Mouse (Mus musculus) limb, embryonic 14.5 days (tissue): ENCODE measurements at regions not wholly inside any gene's neighbourhood (a gene's known extent, or its start where the extent isn't known, plus 50 kb on each side); places are given as distances from the start of the nearest gene placed in this dataset.

Experiments
- ATAC-seq: fragments of 200-750 bp; cut with Nextera tagmentation; 2 replicates; pipeline ENCODE4 v1.8.0; 2017; ENCODE audit warnings: low read depth, moderate number of reproducible peaks, moderate TSS enrichment; ENCODE audit not compliant: low FRiP score
- DNase-seq: peaks from one replicate; pipeline ENCODE4 v3.0.0-alpha.2; 2015; ENCODE audit warnings: low spot score
- H3K27ac ChIP-seq: fragments of 300-500 bp; sonication (generic); replicated peaks from 2 replicates; pipeline ENCODE4 v1.5.1; 2014; ENCODE audit warnings: low read depth, mild to moderate bottlenecking, low read length, moderate library complexity, mixed read lengths
- H3K27me3 ChIP-seq: fragments of 300-500 bp; sonication (generic); 2 replicates; pipeline ENCODE4 v1.6.1; 2014; ENCODE audit warnings: low read length, mixed read lengths; ENCODE audit not compliant: control insufficient read depth, insufficient read depth
- H3K36me3 ChIP-seq: fragments of 300-500 bp; sonication (generic); 2 replicates; pipeline ENCODE4 v1.6.1; 2014; ENCODE audit warnings: mild to moderate bottlenecking, low read length, moderate library complexity, mixed read lengths; ENCODE audit not compliant: control insufficient read depth, insufficient read depth
- H3K4me1 ChIP-seq: fragments of 300-500 bp; sonication (generic); 2 replicates; pipeline ENCODE4 v1.6.1; 2014; ENCODE audit warnings: antibody characterized with exemption, low read length, mixed read lengths; ENCODE audit not compliant: control insufficient read depth, insufficient read depth
- H3K4me2 ChIP-seq: fragments of 300-500 bp; sonication (generic); replicated peaks from 2 replicates; pipeline ENCODE4 v1.6.1; 2014; ENCODE audit warnings: low read depth, mild to moderate bottlenecking, low read length, moderate library complexity; ENCODE audit not compliant: severe bottlenecking
- H3K4me3 ChIP-seq: fragments of 300-500 bp; sonication (generic); replicated peaks from 2 replicates; pipeline ENCODE4 v1.5.1; 2014; ENCODE audit warnings: low read length
- H3K9ac ChIP-seq: fragments of 300-500 bp; sonication (generic); 2 replicates; pipeline ENCODE4 v1.6.1; 2014; ENCODE audit warnings: mild to moderate bottlenecking, low read depth, low read length, moderate library complexity; ENCODE audit not compliant: severe bottlenecking
- H3K9me3 ChIP-seq: fragments of 300-500 bp; sonication (generic); 2 replicates; pipeline ENCODE4 v1.6.1; 2016; ENCODE audit warnings: low read length; ENCODE audit not compliant: control insufficient read depth
- POLR2A ChIP-seq: fragments of 200-500 bp; IDR thresholded peaks from 2 replicates; pipeline ENCODE4 v1.8.0; 2012; ENCODE audit warnings: inconsistent platforms, mild to moderate bottlenecking, moderate library complexity, borderline replicate concordance; ENCODE audit not compliant: insufficient read depth, insufficient read length; ENCODE audit errors: extremely low read depth
- WGBS: fragments of 180-500 bp; shearing (Covaris S2); extraction: QIAGEN DNeasy Blood & Tissue Kit; methylation state at CpG from one replicate; pipeline ENCODE4 v1.1.7; 2014; 5-methylcytosine and 5-hydroxymethylcytosine counted together

DNA sequence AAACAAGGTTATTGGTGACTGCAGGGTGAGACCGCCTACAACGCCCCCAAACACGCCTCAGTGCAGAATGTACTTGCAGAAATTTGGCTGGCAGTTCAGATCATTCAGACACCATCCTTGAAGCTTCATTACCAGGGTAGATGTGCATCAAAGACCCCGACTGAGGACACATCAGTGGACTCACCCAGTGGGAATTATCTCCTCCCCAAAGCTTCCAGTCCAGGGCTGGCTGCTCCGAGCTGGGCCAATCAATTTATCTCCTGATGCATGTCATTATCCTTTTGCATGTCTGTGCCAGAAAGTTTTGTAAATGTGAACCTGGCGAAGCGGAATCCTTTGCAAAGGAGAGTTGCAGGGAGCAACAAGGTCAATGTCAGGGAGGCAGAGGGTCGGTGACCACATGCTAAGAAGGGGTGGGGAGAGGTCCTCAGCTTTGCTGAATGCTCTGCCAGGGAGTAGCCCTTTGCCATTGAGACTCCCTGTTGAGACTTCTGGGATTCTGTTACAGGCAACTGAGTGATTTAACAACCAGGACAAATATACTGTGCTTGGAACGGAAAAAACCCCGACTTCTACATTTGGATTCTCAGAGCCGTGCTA is 79.5 kb downstream of the Ackr3 start:
- DNase-seq (no peak), ATAC-seq (no peak)
- no peaks in the 10 kb centered on the region for H3K9me3 ChIP-seq
- H3K4me2 ChIP-seq = no peak overlapping the region
- no peak overlapping the region for H3K4me3 ChIP-seq
- H3K27me3 ChIP-seq = no peaks in the 10 kb centered on the region
- H3K27ac ChIP-seq = no peak overlapping the region
- no peak overlapping the region for H3K9ac ChIP-seq
- peaks cover 41% of the 10 kb centered on the region for H3K4me1 ChIP-seq
- no peaks in the 10 kb centered on the region for H3K36me3 ChIP-seq
- 48% methylated on average over 11 of the region's 11 CpGs for WGBS
- TF ChIP-seq POLR2A = no peak

DNA sequence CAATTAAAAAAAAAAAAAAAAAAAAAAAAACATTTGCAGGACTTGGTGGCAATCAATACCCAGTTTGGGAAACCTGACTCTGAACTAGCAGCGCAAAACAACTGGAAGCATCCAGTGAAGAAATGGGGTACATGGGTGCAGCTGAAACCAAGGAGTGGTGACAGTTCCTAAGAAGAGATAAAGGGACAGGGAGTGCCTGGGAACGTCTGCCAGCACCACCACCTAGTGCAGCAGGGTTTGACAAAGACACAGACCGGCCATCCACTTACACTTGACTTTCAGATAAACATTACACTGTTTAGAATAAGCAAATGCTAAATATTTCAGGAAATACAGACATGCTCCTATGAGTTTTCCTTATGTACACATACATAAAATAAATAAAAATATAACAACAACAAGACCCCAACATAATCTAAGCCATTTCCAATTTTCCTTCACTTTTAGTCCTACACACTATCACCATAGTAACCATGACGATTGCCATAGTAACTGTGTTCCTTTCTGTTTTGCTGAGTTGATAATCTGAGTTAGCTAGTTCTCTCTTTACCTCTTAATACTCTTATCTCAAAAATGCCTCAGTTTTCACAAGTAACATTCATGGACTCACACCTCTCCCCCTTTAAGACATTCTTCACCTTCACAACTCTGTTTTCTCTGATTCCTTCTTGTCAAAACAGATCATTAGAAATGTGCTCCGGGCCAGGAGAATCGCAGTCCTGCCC is 80.3 kb downstream of the Ackr3 start:
- Histone ChIP-seq H3K9me3 (no peaks in the 10 kb centered on the region), H3K4me1 (peaks cover 34% of the 10 kb centered on the region), H3K27me3 (no peaks in the 10 kb centered on the region), H3K9ac (no peak overlapping the region), H3K4me2 (no peak overlapping the region), H3K27ac (no peak overlapping the region), H3K4me3 (no peak overlapping the region), H3K36me3 (no peaks in the 10 kb centered on the region)
- DNase-seq (no peak), ATAC-seq (no peak)
- no peak for TF ChIP-seq POLR2A
- WGBS = 75% methylated on average over 6 of the region's 6 CpGs

DNA sequence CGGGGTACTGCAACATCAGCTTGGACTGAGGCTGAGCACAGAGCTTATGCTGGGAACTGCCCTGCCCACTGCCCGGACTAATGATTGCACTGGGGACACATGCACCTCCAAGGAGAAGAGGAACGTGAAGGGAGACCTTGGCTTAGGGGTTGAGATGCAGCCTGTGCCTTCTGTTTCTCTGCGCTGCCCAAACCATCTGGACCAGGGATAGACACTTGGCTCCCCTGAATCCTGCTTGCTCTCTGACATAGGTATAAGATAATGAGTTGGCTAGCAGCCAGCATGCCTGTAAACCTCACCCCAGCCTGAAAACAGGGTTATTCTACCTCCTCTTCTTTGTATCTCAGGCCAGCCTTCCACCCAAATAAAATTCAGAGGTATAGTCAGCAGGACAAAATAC is 81.5 kb downstream of the Ackr3 start:
- Histone ChIP-seq H3K27ac (no peak overlapping the region), H3K4me1 (peaks cover 30% of the 10 kb centered on the region), H3K9me3 (no peaks in the 10 kb centered on the region), H3K4me2 (no peak overlapping the region), H3K36me3 (no peaks in the 10 kb centered on the region), H3K27me3 (no peaks in the 10 kb centered on the region), H3K9ac (no peak overlapping the region), H3K4me3 (no peak overlapping the region)
- ATAC-seq = no peak
- DNase-seq = no peak
- WGBS = 71% methylated on average over 4 of the region's 4 CpGs
- no peak for TF ChIP-seq POLR2A

- H3K9me3 ChIP-seq = no peaks in the 10 kb centered on the region
- ATAC-seq (no peak), DNase-seq (no peak)
- H3K27me3 ChIP-seq = no peaks in the 10 kb centered on the region
- peaks cover 26% of the 10 kb centered on the region for H3K4me1 ChIP-seq
- H3K27ac ChIP-seq = no peak overlapping the region
- H3K9ac ChIP-seq = no peak overlapping the region
- H3K4me3 ChIP-seq = no peak overlapping the region
- no peak overlapping the region for H3K4me2 ChIP-seq
- 83% methylated on average over 3 of the region's 3 CpGs for WGBS
- TF ChIP-seq POLR2A = no peak
- H3K36me3 ChIP-seq = no peaks in the 10 kb centered on the region
These were observed 83.5 kb downstream of the Ackr3 start for GRCm38 (mm10) chr1:90287251-90287650.

- no peak for TF ChIP-seq POLR2A
- no peak overlapping the region for H3K27ac ChIP-seq
These were observed 85.3 kb downstream of the Ackr3 start for GRCm38 (mm10) chr1:90288892-90289731.

More at GRCm38 (mm10) chr1:90288892-90289731, 85.3 kb downstream of the Ackr3 start:
- Histone ChIP-seq H3K9ac (no peak overlapping the region), H3K4me2 (no peak overlapping the region), H3K4me3 (no peak overlapping the region), H3K36me3 (no peaks in the 10 kb centered on the region), H3K4me1 (peaks cover 16% of the 10 kb centered on the region), H3K27me3 (no peaks in the 10 kb centered on the region), H3K9me3 (no peaks in the 10 kb centered on the region)
- WGBS = 73% methylated on average over 8 of the region's 8 CpGs
- ATAC-seq = no peak
- no peak for DNase-seq
